ENCODE assay signal across 8 mouse cellular contexts in genomic region chr4:9010381-9011128, GRCm38 (mm10).
DNase-seq lines count a peak whose midpoint lies in the region; ATAC-seq lines count a peak whose summit lies in the region.
"Had no signal": no experiment of that assay in that cellular context is flagged by ENCODE, and none has a peak within 500 bp of the region (broad histone marks: within the 10 kb centered on the region; RNA-seq: fewer than 3 reads in every experiment).

No protein-coding gene starts in this region.

- H3K4me3 ChIP-seq in neural tube, embryonic 11.5 days (ENCODE audit: low read depth, low read length), result no peak overlapping the region
- no peak overlapping the region for H3K4me3 ChIP-seq in forebrain, embryonic 11.5 days (ENCODE audit: low read depth, low read length)

- H3K27ac ChIP-seq in neural tube, embryonic 11.5 days (ENCODE audit: low read depth, low read length), result no peak overlapping the region
- no peak overlapping the region; the same call in 1 of the 2 replicates for H3K27ac ChIP-seq in forebrain, embryonic 11.5 days (ENCODE audit: low read depth, low read length)

- no peak overlapping the region for H3K9ac ChIP-seq in neural tube, embryonic 11.5 days (ENCODE audit: low read length)
- no peak overlapping the region for H3K9ac ChIP-seq in forebrain, embryonic 11.5 days (ENCODE audit: low read length)

- DNase-seq in neural tube, embryonic 11.5 days (ENCODE audit: low spot score), result no peak
- no peak for DNase-seq in neural tube, embryonic 10.5 days (ENCODE audit: extremely low spot score, low spot score)
- no peak for DNase-seq in forebrain, embryonic 11.5 days (ENCODE audit: low spot score)
- DNase-seq in kidney, postnatal 10 days, result peak; percentile 33
- DNase-seq in right cerebral cortex, postnatal 14 days, result no peak
- DNase-seq in thymus, postnatal 4 days, result no peak
- DNase-seq in T-cell, adult 2 months (ENCODE audit: low spot score), result no peak
- DNase-seq: heart, postnatal 14 days had no signal

- peak; percentile 51 for ATAC-seq in neural tube, embryonic 11.5 days (ENCODE audit: insufficient read depth, low FRiP score, low TSS enrichment)
- ATAC-seq in forebrain, embryonic 11.5 days (replicated peaks; ENCODE audit: low FRiP score), result 0 out of 2 replicates have a peak, but pooled peaks have one; percentile 32

- peaks cover 31% of the 10 kb centered on the region for H3K4me1 ChIP-seq in neural tube, embryonic 11.5 days (ENCODE audit: control insufficient read depth, insufficient read depth, low read length)
- H3K4me1 ChIP-seq in forebrain, embryonic 11.5 days (replicated peaks; ENCODE audit: control insufficient read depth, insufficient read depth, low read length), result peaks cover 8% of the 10 kb centered on the region

- H3K4me2 ChIP-seq in neural tube, embryonic 11.5 days (ENCODE audit: low read depth), result no peak overlapping the region
- H3K4me2 ChIP-seq in forebrain, embryonic 11.5 days (ENCODE audit: low read depth, low read length, severe bottlenecking), result no peak overlapping the region

- no peaks in the 10 kb centered on the region for H3K27me3 ChIP-seq in neural tube, embryonic 11.5 days (ENCODE audit: control insufficient read depth, insufficient read depth, low read length)
- no peaks in the 10 kb centered on the region for H3K27me3 ChIP-seq in forebrain, embryonic 11.5 days (ENCODE audit: control insufficient read depth, insufficient read depth, low read length)

- H3K36me3 ChIP-seq in neural tube, embryonic 11.5 days (ENCODE audit: control insufficient read depth, insufficient read depth, low read length), result no peaks in the 10 kb centered on the region
- no peaks in the 10 kb centered on the region for H3K36me3 ChIP-seq in forebrain, embryonic 11.5 days (ENCODE audit: control insufficient read depth, insufficient read depth, low read length)

- 34% methylated on average over 17 of the region's 17 CpGs for WGBS in neural tube, embryonic 11.5 days
- WGBS in forebrain, embryonic 11.5 days, result 40% methylated on average over 17 of the region's 17 CpGs

- H3K9me3 ChIP-seq in neural tube, embryonic 11.5 days (ENCODE audit: control insufficient read depth, low read length), result no peaks in the 10 kb centered on the region
- H3K9me3 ChIP-seq in forebrain, embryonic 11.5 days (ENCODE audit: control insufficient read depth, low read length), result no peaks in the 10 kb centered on the region
